Mouse (Mus musculus) embryonic facial prominence, embryonic 13.5 days (tissue): ENCODE results near the gene D130043K22Rik. TPM values are rescaled to one million over a fixed set of nuclear protein-coding genes. Genes with fewer than 3 reads are reported as not detected.

Experiments
- ATAC-seq: fragments of 200-750 bp; cut with Nextera tagmentation; 2 replicates; pipeline ENCODE4 v1.8.0; 2017; ENCODE audit warnings: low read depth; ENCODE audit not compliant: insufficient number of reproducible peaks, insufficient read depth, low FRiP score, low TSS enrichment
- H3K27ac ChIP-seq: fragments of 300-500 bp; sonication (generic); 2 replicates; pipeline ENCODE4 v1.5.1; 2015; ENCODE audit warnings: moderate library complexity, mild to moderate bottlenecking, inconsistent platforms
- H3K27me3 ChIP-seq: fragments of 300-500 bp; sonication (generic); 2 replicates; pipeline ENCODE4 v1.6.1; 2015; ENCODE audit warnings: mild to moderate bottlenecking, inconsistent platforms
- H3K36me3 ChIP-seq: fragments of 300-500 bp; sonication (generic); 2 replicates; pipeline ENCODE4 v1.6.1; 2015; ENCODE audit warnings: mild to moderate bottlenecking, inconsistent platforms
- H3K4me1 ChIP-seq: fragments of 300-500 bp; sonication (generic); 2 replicates; pipeline ENCODE4 v1.6.1; 2015; ENCODE audit warnings: inconsistent platforms
- H3K4me2 ChIP-seq: fragments of 300-500 bp; sonication (generic); 2 replicates; pipeline ENCODE4 v1.6.1; 2015; ENCODE audit warnings: moderate library complexity, mild to moderate bottlenecking, inconsistent platforms
- H3K4me3 ChIP-seq: fragments of 300-500 bp; sonication (generic); 2 replicates; pipeline ENCODE4 v1.5.1; 2015; ENCODE audit warnings: mild to moderate bottlenecking, inconsistent platforms
- H3K9ac ChIP-seq: fragments of 300-500 bp; sonication (generic); 2 replicates; pipeline ENCODE4 v1.6.1; 2015; ENCODE audit warnings: mild to moderate bottlenecking, inconsistent platforms
- H3K9me3 ChIP-seq: fragments of 300-500 bp; sonication (generic); 2 replicates; pipeline ENCODE4 v1.6.1; 2016; ENCODE audit warnings: inconsistent platforms
- WGBS: fragments of 180-500 bp; shearing (Covaris S2); methylation state at CpG from one replicate; pipeline ENCODE4 v1.1.7; 2015; ENCODE audit warnings: mixed read lengths; 5-methylcytosine and 5-hydroxymethylcytosine counted together
- polyA plus RNA-seq: library from polyadenylated mRNA; unstranded; fragments of >200 nt; fragmentation: Nextera tagmentation; extraction: Ambion mirVana; gene quantifications from 2 replicates; pipeline ENCODE4 v1.2.1, GENCODE M21; 2015

The D130043K22Rik gene
- polyA plus RNA-seq, 1 experiment from 2014 or later, result 0.22 TPM

DNA sequence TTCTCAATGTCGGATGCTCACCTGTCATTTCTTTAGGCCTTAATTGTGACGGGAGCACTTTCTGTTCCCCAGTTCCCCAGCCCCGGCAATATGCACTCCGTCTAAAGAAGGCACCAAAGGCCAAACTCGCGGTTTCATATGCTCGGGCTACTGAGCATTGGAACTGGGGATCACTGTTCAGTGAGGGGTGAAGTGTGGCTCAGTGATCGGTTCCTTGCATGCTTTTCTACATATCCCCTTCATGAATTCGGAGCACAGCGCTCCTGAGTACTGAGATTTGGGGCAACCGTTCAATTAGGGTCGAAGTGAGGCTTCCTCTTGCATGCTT lies 92.9 kb downstream of the D130043K22Rik start:
- WGBS, result 16% methylated on average over 12 of the region's 12 CpGs
- Histone ChIP-seq H3K4me2 (peak overlapping the region; percentile 76), H3K27ac (peak overlapping the region; percentile 76), H3K9ac (peak overlapping the region; percentile 96), H3K9me3 (no peaks in the 10 kb centered on the region), H3K4me1 (peaks cover 18% of the 10 kb centered on the region), H3K4me3 (peak overlapping the region; percentile 90), H3K36me3 (no peaks in the 10 kb centered on the region), H3K27me3 (no peaks in the 10 kb centered on the region)
- ATAC-seq, result no peak

GRCm38 (mm10) chr13:24938683-24939082 lies 93.7 kb downstream of the D130043K22Rik start:
- H3K9ac ChIP-seq, result no peak overlapping the region

DNA sequence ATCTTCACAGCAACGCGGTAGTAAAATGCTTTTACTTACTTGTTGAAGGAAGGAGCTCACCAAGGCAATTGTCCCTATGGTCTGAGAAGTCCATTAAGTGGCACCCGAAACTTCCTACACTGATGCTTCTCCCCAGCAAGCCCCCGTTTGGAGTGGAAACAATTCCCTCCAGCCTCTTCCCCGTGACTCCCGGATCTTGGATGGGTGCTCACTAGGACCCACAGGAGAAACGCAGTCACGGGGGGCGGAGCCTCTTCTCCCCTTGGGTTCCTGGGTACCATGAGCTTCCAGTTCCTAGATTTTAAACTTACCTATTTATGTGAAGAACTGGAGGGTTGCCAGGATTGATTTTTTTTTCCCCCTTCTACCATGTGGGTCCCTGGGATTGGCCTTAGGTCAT lies 94.5 kb downstream of the D130043K22Rik start:
- Histone ChIP-seq H3K4me2 (no peak overlapping the region), H3K9ac (no peak overlapping the region), H3K9me3 (no peaks in the 10 kb centered on the region), H3K4me1 (peaks cover 18% of the 10 kb centered on the region), H3K27ac (no peak overlapping the region), H3K36me3 (no peaks in the 10 kb centered on the region), H3K27me3 (no peaks in the 10 kb centered on the region), H3K4me3 (no peak overlapping the region)
- WGBS, result 79% methylated on average over 9 of the region's 9 CpGs
- ATAC-seq, result no peak

More at GRCm38 (mm10) chr13:24938683-24939082, 93.7 kb downstream of the D130043K22Rik start:
- no peak for ATAC-seq
- whole genome bisulfite sequencing, result 32% methylated on average over 9 of the region's 9 CpGs
- no peak overlapping the region for H3K4me3 ChIP-seq
- no peak overlapping the region for H3K4me2 ChIP-seq
- peaks cover 18% of the 10 kb centered on the region for H3K4me1 ChIP-seq
- H3K9me3 ChIP-seq, result no peaks in the 10 kb centered on the region
- H3K27me3 ChIP-seq, result no peaks in the 10 kb centered on the region
- H3K36me3 ChIP-seq, result no peaks in the 10 kb centered on the region
- no peak overlapping the region for H3K27ac ChIP-seq

GRCm38 (mm10) chr13:24942512-24943282 lies 97.8 kb downstream of the D130043K22Rik start, which contains the start of gene Gpld1:
Gpld1 (plus strand) TSS chr13:24943152.
- Histone ChIP-seq H3K4me2 (no peak within 1 kb of the TSS), H3K36me3 (no peaks in the 10 kb centered on the region), H3K4me1 (peaks cover 14% of the 10 kb centered on the region), H3K9ac (no peak within 1 kb of the TSS), H3K27ac (no peak within 1 kb of the TSS), H3K9me3 (no peaks in the 10 kb centered on the region), H3K4me3 (no peak within 1 kb of the TSS), H3K27me3 (no peaks in the 10 kb centered on the region)
- no peak for ATAC-seq
- 50% methylated on average over 17 of the region's 17 CpGs for WGBS

- no peak for ATAC-seq
- Histone ChIP-seq H3K36me3 (no peaks in the 10 kb centered on the region), H3K4me1 (peaks cover 8% of the 10 kb centered on the region), H3K27me3 (no peaks in the 10 kb centered on the region), H3K4me3 (no peak overlapping the region), H3K27ac (no peak overlapping the region), H3K9me3 (no peaks in the 10 kb centered on the region), H3K9ac (no peak overlapping the region), H3K4me2 (no peak overlapping the region)
- 71% methylated on average over 8 of the region's 8 CpGs for WGBS
These were observed 98.4 kb downstream of the D130043K22Rik start for GRCm38 (mm10) chr13:24943303-24943702.

GRCm38 (mm10) chr13:24945567-24945966 lies 100.6 kb downstream of the D130043K22Rik start:
- H3K27me3 ChIP-seq, result no peaks in the 10 kb centered on the region
- no peak overlapping the region for H3K4me3 ChIP-seq
- no peak overlapping the region for H3K4me2 ChIP-seq
- ATAC-seq, result no peak
- WGBS, result 8% methylated on average over 4 of the region's 4 CpGs
- peak overlapping the region; percentile 48; the same call in 1 of the 2 replicates for H3K27ac ChIP-seq
- no peaks in the 10 kb centered on the region for H3K36me3 ChIP-seq
- no peak overlapping the region for H3K9ac ChIP-seq
- H3K4me1 ChIP-seq, result peaks cover 4% of the 10 kb centered on the region; the same call in 1 of the 2 replicates
- H3K9me3 ChIP-seq, result no peaks in the 10 kb centered on the region

DNA sequence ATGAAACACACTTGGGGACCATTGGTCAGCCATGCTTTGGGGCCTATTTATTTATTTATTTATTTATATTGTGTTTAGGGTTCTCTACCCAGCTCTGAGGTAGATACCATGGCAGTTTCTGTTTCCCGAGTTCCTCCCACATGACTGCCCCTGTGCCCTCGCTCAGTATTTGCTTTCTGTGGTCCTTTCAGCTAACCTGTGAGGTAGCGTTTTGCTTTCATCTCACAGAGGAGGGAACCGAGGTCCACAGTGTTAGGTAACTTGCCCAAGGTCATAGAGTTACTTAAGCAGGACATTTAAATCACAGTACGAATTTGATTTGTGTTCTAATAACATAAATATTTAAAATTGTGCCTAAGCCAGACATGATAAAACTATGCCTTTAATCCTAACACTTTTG lies 102.2 kb downstream of the D130043K22Rik start:
- Histone ChIP-seq H3K9ac (no peak overlapping the region), H3K4me1 (peaks cover 4% of the 10 kb centered on the region; the same call in 1 of the 2 replicates), H3K9me3 (no peaks in the 10 kb centered on the region), H3K27me3 (no peaks in the 10 kb centered on the region), H3K4me2 (no peak overlapping the region), H3K27ac (no peak overlapping the region), H3K36me3 (no peaks in the 10 kb centered on the region), H3K4me3 (no peak overlapping the region)
- ATAC-seq, result no peak
- 84% methylated on average over 5 of the region's 5 CpGs for WGBS

DNA sequence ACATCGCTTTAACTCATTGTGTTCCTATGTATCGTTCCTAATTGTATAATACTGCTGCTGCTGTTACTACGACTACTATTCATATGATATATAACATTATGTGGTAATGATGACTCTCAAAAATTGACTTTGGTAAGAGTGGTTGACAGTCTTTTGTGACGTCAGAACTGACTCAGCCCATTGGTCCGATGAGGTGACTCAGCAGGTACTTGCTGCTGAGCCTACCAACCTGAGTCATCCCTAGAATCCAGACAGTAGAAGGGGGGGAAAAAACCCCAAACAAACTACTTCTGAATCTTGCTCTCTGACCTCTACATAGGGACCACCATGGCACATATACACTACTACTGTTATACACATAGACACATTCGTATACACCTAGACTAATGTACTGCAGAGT lies 103.9 kb downstream of the D130043K22Rik start:
- H3K9ac ChIP-seq, result no peak overlapping the region
- ATAC-seq, result no peak
- no peak overlapping the region for H3K4me3 ChIP-seq
- no peaks in the 10 kb centered on the region for H3K27me3 ChIP-seq
- no peak overlapping the region for H3K27ac ChIP-seq
- H3K36me3 ChIP-seq, result no peaks in the 10 kb centered on the region
- peaks cover 9% of the 10 kb centered on the region; the same call in 1 of the 2 replicates for H3K4me1 ChIP-seq
- no peaks in the 10 kb centered on the region for H3K9me3 ChIP-seq
- no peak overlapping the region for H3K4me2 ChIP-seq
- WGBS, result 93% methylated on average over 6 of the region's 6 CpGs

Other genes with a start within 250 kb of the D130043K22Rik start
- gene Armh2, start 103.9 kb upstream of the D130043K22Rik start, polyA plus RNA-seq, result not detected in 2 replicates
- 112 and 114 TPM in 2 replicates for gene Gmnn, start 83.2 kb upstream of the D130043K22Rik start, polyA plus RNA-seq
- 18.2 and 18.3 TPM in 2 replicates for gene BC005537, start 43.5 kb upstream of the D130043K22Rik start, polyA plus RNA-seq
- gene Acot13, start 13.6 kb upstream of the D130043K22Rik start, polyA plus RNA-seq, result 72.1 and 73.8 TPM in 2 replicates
- 58.8 and 59.2 TPM in 2 replicates for gene Tdp2, start 13.5 kb upstream of the D130043K22Rik start, polyA plus RNA-seq
- gene Aldh5a1, start 92.5 kb downstream of the D130043K22Rik start, polyA plus RNA-seq, result 6.7 and 6.9 TPM in 2 replicates
- 0.79 and 3.3 TPM in 2 replicates for gene Gpld1, start 98.0 kb downstream of the D130043K22Rik start, polyA plus RNA-seq
- gene Mrs2, start 175.2 kb downstream of the D130043K22Rik start, polyA plus RNA-seq, result 14.0 and 15.1 TPM in 2 replicates
- 0.73 and 1.3 TPM in 2 replicates for gene Dcdc2a, start 210.9 kb downstream of the D130043K22Rik start, polyA plus RNA-seq